In genomic region chr9:120111156-120111945, GRCm38 (mm10) we compare ENCODE assay signal across 8 mouse cellular contexts. TPM values are rescaled to one million over a fixed set of nuclear protein-coding genes. Genes with fewer than 3 reads are reported as not detected.
DNase-seq lines count a peak whose midpoint lies in the region; ATAC-seq lines count a peak whose summit lies in the region.

No protein-coding gene starts in this region.

- DNase-seq in kidney, postnatal 4 days, result no peak
- DNase-seq in midbrain, embryonic 14.5 days, result no peak
- DNase-seq in spleen, postnatal 36 days (ENCODE audit: low spot score in 2 of 2), result no peak
- no peak for DNase-seq in T-cell, adult 2 months (ENCODE audit: low spot score)
- DNase-seq in ovary, postnatal 14 days (ENCODE audit: low spot score), result no peak

- peak overlapping the region; percentile 72; the same call in 1 of the 2 replicates for H3K9ac ChIP-seq in kidney, embryonic 14.5 days (ENCODE audit: low read depth, low read length)
- peak overlapping the region; percentile 98 for H3K9ac ChIP-seq in hindbrain, embryonic 15.5 days
- H3K9ac ChIP-seq in midbrain, embryonic 14.5 days (replicated peaks; ENCODE audit: low read length), result 0 out of 2 replicates have a peak overlapping the region, but pooled peaks have one; percentile 31

- ATAC-seq in kidney, embryonic 14.5 days (ENCODE audit: low FRiP score, low TSS enrichment), result no peak
- ATAC-seq in hindbrain, embryonic 15.5 days (ENCODE audit: low FRiP score, low read depth), result no peak
- no peak for ATAC-seq in midbrain, embryonic 14.5 days (ENCODE audit: low FRiP score, low TSS enrichment)

- H3K4me1 ChIP-seq in kidney, embryonic 14.5 days (ENCODE audit: control insufficient read depth, insufficient read depth, low read length), result no peaks in the 10 kb centered on the region
- peaks cover 4% of the 10 kb centered on the region; the same call in 1 of the 2 replicates for H3K4me1 ChIP-seq in brown adipose tissue, adult 24 weeks (ENCODE audit: control insufficient read depth, insufficient read depth, insufficient read length, low read length)
- peaks cover 8% of the 10 kb centered on the region for H3K4me1 ChIP-seq in hindbrain, embryonic 15.5 days (replicated peaks)
- H3K4me1 ChIP-seq in midbrain, embryonic 14.5 days (ENCODE audit: control insufficient read depth, insufficient read depth, low read length), result peaks cover 7% of the 10 kb centered on the region

- WGBS in kidney, embryonic 14.5 days, result 79% methylated on average over 15 of the region's 15 CpGs
- WGBS in hindbrain, embryonic 15.5 days, result 82% methylated on average over 15 of the region's 15 CpGs
- 83% methylated on average over 15 of the region's 15 CpGs for WGBS in midbrain, embryonic 14.5 days

- peak overlapping the region; percentile 87 for H3K4me3 ChIP-seq in kidney, embryonic 14.5 days (ENCODE audit: low read length)
- peak overlapping the region; percentile 86 for H3K4me3 ChIP-seq in brown adipose tissue, adult 24 weeks (ENCODE audit: insufficient read depth, low read depth, low read length)
- peak overlapping the region; percentile 99 for H3K4me3 ChIP-seq in hindbrain, embryonic 15.5 days
- peak overlapping the region; percentile 85 for H3K4me3 ChIP-seq in midbrain, embryonic 14.5 days (replicated peaks; ENCODE audit: low read depth, low read length)

- H3K27me3 ChIP-seq in kidney, embryonic 14.5 days (ENCODE audit: control insufficient read depth, insufficient read depth, low read length), result no peaks in the 10 kb centered on the region
- no peaks in the 10 kb centered on the region for H3K27me3 ChIP-seq in hindbrain, embryonic 15.5 days
- H3K27me3 ChIP-seq in midbrain, embryonic 14.5 days (ENCODE audit: control insufficient read depth, insufficient read depth, low read length), result no peaks in the 10 kb centered on the region

- H3K9me3 ChIP-seq in kidney, embryonic 14.5 days (ENCODE audit: control insufficient read depth, low read length), result no peaks in the 10 kb centered on the region
- no peaks in the 10 kb centered on the region for H3K9me3 ChIP-seq in hindbrain, embryonic 15.5 days
- H3K9me3 ChIP-seq in midbrain, embryonic 14.5 days (ENCODE audit: control insufficient read depth, low read length), result no peaks in the 10 kb centered on the region

- H3K4me2 ChIP-seq in kidney, embryonic 14.5 days (replicated peaks; ENCODE audit: low read depth, low read length), result peak overlapping the region; percentile 67
- H3K4me2 ChIP-seq in hindbrain, embryonic 15.5 days, result peak overlapping the region; percentile 88
- peak overlapping the region; percentile 68 for H3K4me2 ChIP-seq in midbrain, embryonic 14.5 days (ENCODE audit: low read length)

- H3K27ac ChIP-seq in kidney, embryonic 14.5 days (ENCODE audit: low read depth, low read length), result peak overlapping the region; percentile 96; the same call in 1 of the 2 replicates
- no peak overlapping the region for H3K27ac ChIP-seq in brown adipose tissue, adult 24 weeks (replicated peaks; ENCODE audit: low read depth, low read length)
- H3K27ac ChIP-seq in hindbrain, embryonic 15.5 days (replicated peaks), result peak overlapping the region; percentile 99
- peak overlapping the region; percentile 94 for H3K27ac ChIP-seq in midbrain, embryonic 14.5 days (replicated peaks; ENCODE audit: low read depth, low read length)

- H3K36me3 ChIP-seq in kidney, embryonic 14.5 days (ENCODE audit: control insufficient read depth, insufficient read depth, low read length), result no peaks in the 10 kb centered on the region
- no peaks in the 10 kb centered on the region for H3K36me3 ChIP-seq in hindbrain, embryonic 15.5 days
- 0 out of 2 replicates have a peak, but pooled peaks cover under 1% of the 10 kb centered on the region for H3K36me3 ChIP-seq in midbrain, embryonic 14.5 days (ENCODE audit: control insufficient read depth, insufficient read depth, low read length)

RNA-seq across cellular contexts. Expression of gene Slc25a38, which starts 1.2 kb away (rescaled TPM):
- polyA plus RNA-seq in kidney, embryonic 14.5 days (2014; fragmentation: Nextera tagmentation; extraction: Ambion mirVana), result 26.2 and 30.3 TPM in 2 replicates
- polyA plus RNA-seq in brown adipose tissue, adult 24 weeks (2012; ENCODE audit: insufficient read depth, insufficient read length, missing spikeins), result 10.2 and 10.6 TPM in 2 replicates
- polyA plus RNA-seq in hindbrain, embryonic 15.5 days (2015; fragmentation: Nextera tagmentation; extraction: Ambion mirVana), result 44.0 and 44.7 TPM in 2 replicates
- 36.8 and 43.2 TPM in 2 replicates for polyA plus RNA-seq in midbrain, embryonic 14.5 days (2014; fragmentation: Nextera tagmentation; extraction: Ambion mirVana)

RNA-seq across cellular contexts. Expression of gene Rpsa, which starts 16.1 kb away (rescaled TPM):
- polyA plus RNA-seq in kidney, embryonic 14.5 days (2014; fragmentation: Nextera tagmentation; extraction: Ambion mirVana), result 2,066 and 2,566 TPM in 2 replicates
- polyA plus RNA-seq in brown adipose tissue, adult 24 weeks (2012; ENCODE audit: insufficient read depth, insufficient read length, missing spikeins), result 737 and 982 TPM in 2 replicates
- polyA plus RNA-seq in hindbrain, embryonic 15.5 days (2015; fragmentation: Nextera tagmentation; extraction: Ambion mirVana), result 927 and 930 TPM in 2 replicates
- 1,176 and 1,335 TPM in 2 replicates for polyA plus RNA-seq in midbrain, embryonic 14.5 days (2014; fragmentation: Nextera tagmentation; extraction: Ambion mirVana)

RNA-seq across cellular contexts. Expression of gene Ccr8, which starts 19.4 kb away (rescaled TPM):
- polyA plus RNA-seq in kidney, embryonic 14.5 days (2014; fragmentation: Nextera tagmentation; extraction: Ambion mirVana), result not detected in 2 replicates
- not detected in 2 replicates for polyA plus RNA-seq in brown adipose tissue, adult 24 weeks (2012; ENCODE audit: insufficient read depth, insufficient read length, missing spikeins)
- polyA plus RNA-seq in hindbrain, embryonic 15.5 days (2015; fragmentation: Nextera tagmentation; extraction: Ambion mirVana), result not detected in 2 replicates
- not detected in 2 replicates for polyA plus RNA-seq in midbrain, embryonic 14.5 days (2014; fragmentation: Nextera tagmentation; extraction: Ambion mirVana)

RNA-seq across cellular contexts. Expression of gene Mobp, which starts 38.2 kb away (rescaled TPM):
- polyA plus RNA-seq in kidney, embryonic 14.5 days (2014; fragmentation: Nextera tagmentation; extraction: Ambion mirVana), result not detected in 2 replicates
- not detected in 2 replicates for polyA plus RNA-seq in brown adipose tissue, adult 24 weeks (2012; ENCODE audit: insufficient read depth, insufficient read length, missing spikeins)
- polyA plus RNA-seq in hindbrain, embryonic 15.5 days (2015; fragmentation: Nextera tagmentation; extraction: Ambion mirVana), result 0.14 and 0.23 TPM in 2 replicates
- not detected in 2 replicates for polyA plus RNA-seq in midbrain, embryonic 14.5 days (2014; fragmentation: Nextera tagmentation; extraction: Ambion mirVana)

RNA-seq across cellular contexts. Expression of gene Cx3cr1, which starts 41.7 kb away (rescaled TPM):
- polyA plus RNA-seq in kidney, embryonic 14.5 days (2014; fragmentation: Nextera tagmentation; extraction: Ambion mirVana), result 3.0 and 7.4 TPM in 2 replicates
- 1.0 and 1.1 TPM in 2 replicates for polyA plus RNA-seq in brown adipose tissue, adult 24 weeks (2012; ENCODE audit: insufficient read depth, insufficient read length, missing spikeins)
- 9.9 and 10.0 TPM in 2 replicates for polyA plus RNA-seq in hindbrain, embryonic 15.5 days (2015; fragmentation: Nextera tagmentation; extraction: Ambion mirVana)
- polyA plus RNA-seq in midbrain, embryonic 14.5 days (2014; fragmentation: Nextera tagmentation; extraction: Ambion mirVana), result 3.4 and 5.0 TPM in 2 replicates

Comparison
In these comparisons a context has a peak if more than half of its experiments do, and no peak if none do; other contexts are left out.
1. H3K9ac ChIP-seq: peak in every context shown above with its lines; median percentile 98 in hindbrain, embryonic 15.5 days; 72 in kidney, embryonic 14.5 days; 31 in midbrain, embryonic 14.5 days.